Mouse (Mus musculus) neural tube, postnatal 0 days (tissue): Measurements from ENCODE around the gene Slc22a26. TPM values are rescaled to one million over a fixed set of nuclear protein-coding genes. Genes with fewer than 3 reads are reported as not detected.

ENCODE experiments used
- polyA plus RNA-seq: library from polyadenylated mRNA; unstranded; fragments of >200 nt; fragmentation: Nextera tagmentation; extraction: Ambion mirVana; gene quantifications from 2 replicates; pipeline ENCODE4 v1.2.1, GENCODE M21; 2015

Slc22a26 gene
- polyA plus RNA-seq: not detected in 2 replicates

DNA sequence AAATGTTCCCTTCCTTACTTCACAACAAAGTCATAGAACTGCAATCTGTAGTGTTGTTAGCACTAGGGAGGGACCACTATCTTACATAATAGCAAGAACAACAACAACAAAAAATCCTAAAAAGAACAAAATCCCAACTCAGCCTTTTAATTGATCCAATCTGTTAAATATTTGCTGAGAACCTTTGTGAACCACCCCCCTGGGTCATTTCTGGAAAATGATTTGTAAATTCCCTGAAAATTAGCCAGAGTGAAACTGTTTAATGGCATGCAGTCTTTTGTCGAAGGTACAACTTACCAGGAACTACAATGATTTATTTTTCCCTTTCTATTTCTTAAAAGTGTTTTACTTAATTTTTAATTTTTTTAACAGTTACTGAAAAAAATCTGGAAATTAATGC, at the start of gene Slc22a26:
Gene Slc22a26 (minus strand): TSS at position 97 of the 400 bp plus-strand sequence.

Other genes starting within 250 kb of the Slc22a26 start
- 11.4 and 11.5 TPM in 2 replicates for gene Pla2g16, start 245.2 kb downstream of the Slc22a26 start, polyA plus RNA-seq
- 0.11 and 0.12 TPM in 2 replicates for gene Lgals12, start 195.5 kb downstream of the Slc22a26 start, polyA plus RNA-seq
- gene Hrasls5, start 190.1 kb downstream of the Slc22a26 start, polyA plus RNA-seq: not detected in 2 replicates
- gene Slc22a19, start 91.4 kb downstream of the Slc22a26 start, polyA plus RNA-seq: not detected in 2 replicates
- not detected in 2 replicates for gene Slc22a27, start 163.4 kb upstream of the Slc22a26 start, polyA plus RNA-seq